Mouse (Mus musculus): ENCODE results near the gene Eed. TPM values are rescaled to one million over a fixed set of nuclear protein-coding genes. Genes with fewer than 3 reads are reported as not detected.
A peak's percentile ranks its signal among the peaks of the same experiment; 100 is the strongest.

Eed gene
- polyA plus RNA-seq, 2 experiments from 2014 or later = 67.6 to 79.9 TPM

DNA sequence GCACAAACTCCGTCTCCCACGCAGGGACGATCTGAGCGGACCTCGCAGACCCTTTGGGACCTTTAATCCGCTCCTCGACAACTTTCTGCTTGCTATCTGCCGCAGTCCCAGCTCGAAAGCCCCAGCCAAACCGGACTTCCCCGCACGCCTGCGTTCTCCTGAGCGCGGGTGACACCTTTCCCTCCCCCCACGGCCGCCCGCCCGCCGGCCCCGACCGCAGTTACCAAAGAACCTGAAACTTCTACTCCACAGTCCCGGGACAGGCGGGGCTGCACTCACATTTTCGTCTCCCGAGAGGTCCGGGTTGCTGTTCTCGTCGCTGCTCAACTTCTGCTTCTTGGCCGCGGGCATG lies 674 bp downstream of the Eed start:
- ATAC-seq = peak; percentile 28

DNA sequence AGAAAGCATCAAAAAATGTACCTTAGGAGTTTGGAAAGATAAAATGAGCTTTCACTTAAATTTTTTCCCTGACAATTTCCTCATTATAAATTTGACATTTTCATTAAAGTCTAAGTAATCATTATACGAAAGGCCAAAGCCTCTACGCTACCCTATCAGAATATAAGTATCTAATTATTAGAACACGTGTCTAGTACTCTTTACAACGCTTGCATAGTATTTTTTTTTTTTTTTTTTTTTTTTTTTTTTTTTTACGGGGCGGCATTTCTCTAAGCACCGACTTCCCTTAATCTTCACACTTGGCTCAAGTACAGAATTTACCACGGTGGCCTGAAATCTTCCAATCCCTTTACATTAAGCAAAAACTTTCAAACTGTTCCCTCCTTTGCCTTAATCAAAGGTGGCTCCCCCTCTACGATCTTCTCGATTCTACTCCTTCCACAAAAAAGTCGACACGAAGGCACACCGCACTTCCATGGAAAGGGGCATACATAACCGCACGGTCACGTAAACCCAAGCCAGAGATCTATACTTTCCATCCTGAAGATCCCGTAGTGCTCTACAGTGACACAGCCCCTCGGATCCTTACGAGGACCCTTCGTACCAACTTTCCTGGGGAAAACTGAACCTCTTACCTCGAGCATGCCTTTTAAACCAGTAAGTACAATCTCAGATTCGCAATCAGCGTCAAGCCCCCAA lies 1.2 kb downstream of the Eed start:
- no peak for ATAC-seq

DNA sequence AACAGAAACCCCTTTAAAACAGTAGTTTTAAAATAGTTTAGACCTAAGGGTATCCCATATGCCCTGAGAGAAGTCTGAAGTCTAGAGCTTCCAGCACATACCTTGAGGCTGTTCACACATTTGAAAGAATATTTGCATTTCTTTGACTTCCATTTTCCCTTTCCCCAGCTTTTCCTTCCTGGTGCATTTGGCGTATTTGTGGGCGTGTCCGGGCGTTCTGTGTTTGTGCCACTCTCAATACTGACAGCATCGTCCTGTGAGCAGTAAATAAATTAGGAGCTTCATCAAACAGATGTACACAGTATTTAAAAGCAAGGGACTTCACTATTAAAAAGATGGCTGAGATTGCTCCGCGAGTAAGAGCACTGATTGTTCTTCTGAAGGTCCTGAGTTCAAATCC lies 4.0 kb downstream of the Eed start:
- no peak for ATAC-seq

DNA sequence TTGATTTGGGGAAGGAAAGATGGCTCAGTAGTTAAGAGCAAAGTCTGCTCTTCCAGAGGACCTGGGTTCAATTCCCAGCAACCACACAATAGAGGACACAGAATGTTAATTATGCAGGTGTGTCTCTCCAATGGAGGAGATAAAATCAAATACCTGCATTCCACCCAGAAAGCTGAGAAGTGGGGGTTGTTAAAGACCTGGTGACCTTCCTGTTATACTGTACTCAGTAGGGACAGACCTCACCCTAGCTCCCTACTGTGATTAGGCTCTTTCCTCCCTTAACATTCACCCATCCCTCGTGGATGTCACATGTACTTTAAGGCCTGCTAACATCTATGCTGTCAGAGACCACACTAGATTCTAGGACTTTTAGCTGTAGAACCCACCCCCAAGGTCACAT lies 5.2 kb downstream of the Eed start:
- ATAC-seq = no peak

GRCm38 (mm10) chr7:89967235-89967634 lies 13.5 kb downstream of the Eed start:
- no peak for ATAC-seq

- no peak for ATAC-seq
Measured at GRCm38 (mm10) chr7:89966771-89967170, 14.0 kb downstream of the Eed start.

DNA sequence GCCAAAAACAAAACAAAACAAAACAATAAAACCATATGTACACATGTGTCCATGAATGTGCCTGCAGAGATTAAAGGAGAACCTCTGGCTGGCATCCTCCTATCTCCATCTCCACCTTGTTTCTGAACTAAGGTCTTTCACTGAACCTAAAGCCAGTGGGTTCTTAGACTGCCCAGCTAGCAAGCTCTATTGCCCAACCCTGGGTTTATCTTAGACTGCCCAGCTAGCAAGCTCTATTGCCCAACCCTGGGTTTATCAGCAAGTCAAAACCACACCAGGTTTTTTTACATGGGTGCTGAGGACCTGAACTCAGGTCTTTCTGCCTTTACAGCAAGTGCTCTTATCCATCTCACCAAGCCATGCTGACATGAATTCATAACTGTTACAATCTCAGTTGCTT lies 17.6 kb downstream of the Eed start:
- no peak for ATAC-seq

- no peak for ATAC-seq
Measured at GRCm38 (mm10) chr7:89957300-89957699, 23.5 kb downstream of the Eed start.

- ATAC-seq = no peak
Measured at GRCm38 (mm10) chr7:89954261-89954660, 26.5 kb downstream of the Eed start.

DNA sequence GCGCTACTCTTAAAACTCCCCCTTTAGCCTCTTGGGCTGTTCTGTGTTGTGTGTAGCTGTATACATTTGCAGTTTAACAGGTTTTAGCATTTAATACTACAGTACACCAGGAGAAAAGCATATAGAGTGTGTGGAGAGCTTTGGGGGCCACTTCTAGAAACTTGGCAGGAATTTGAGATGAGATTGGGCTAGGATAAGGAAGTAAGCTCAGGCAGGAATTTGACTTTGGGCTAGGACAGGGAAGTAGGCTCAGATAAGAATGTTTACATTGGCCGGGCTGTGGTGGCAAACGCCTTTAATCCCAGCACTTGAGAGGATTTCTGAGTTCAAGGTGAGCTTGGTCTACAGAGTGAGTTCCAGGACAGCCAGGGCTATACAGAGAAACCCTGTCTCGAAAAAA lies 31.4 kb downstream of the Eed start:
- no peak for ATAC-seq

DNA sequence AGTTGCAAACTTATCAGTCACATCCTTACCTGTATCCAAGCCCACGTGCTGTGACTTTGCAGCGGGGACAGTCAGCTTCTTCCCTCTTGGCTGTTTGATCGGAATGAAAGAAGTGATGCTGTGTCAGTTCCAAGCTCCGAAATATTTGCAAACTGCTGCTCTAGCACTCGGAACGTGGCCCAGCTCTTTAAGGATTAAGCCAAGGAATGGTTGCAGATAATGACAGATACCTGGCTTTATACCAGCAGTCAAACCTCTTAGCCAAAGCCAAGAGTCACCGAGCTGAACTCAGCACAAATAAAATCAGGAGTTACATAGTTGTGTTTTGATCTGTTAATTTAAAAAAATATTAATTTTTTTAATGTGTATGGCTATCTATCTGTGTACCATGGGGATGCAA lies 32.8 kb downstream of the Eed start:
- no peak for ATAC-seq

- ATAC-seq = peak; percentile 99
Measured at GRCm38 (mm10) chr7:89940571-89941463, 40.0 kb downstream of the Eed start, which contains the start of gene Hikeshi. Gene Hikeshi (minus strand): TSS chr7:89941204.

DNA sequence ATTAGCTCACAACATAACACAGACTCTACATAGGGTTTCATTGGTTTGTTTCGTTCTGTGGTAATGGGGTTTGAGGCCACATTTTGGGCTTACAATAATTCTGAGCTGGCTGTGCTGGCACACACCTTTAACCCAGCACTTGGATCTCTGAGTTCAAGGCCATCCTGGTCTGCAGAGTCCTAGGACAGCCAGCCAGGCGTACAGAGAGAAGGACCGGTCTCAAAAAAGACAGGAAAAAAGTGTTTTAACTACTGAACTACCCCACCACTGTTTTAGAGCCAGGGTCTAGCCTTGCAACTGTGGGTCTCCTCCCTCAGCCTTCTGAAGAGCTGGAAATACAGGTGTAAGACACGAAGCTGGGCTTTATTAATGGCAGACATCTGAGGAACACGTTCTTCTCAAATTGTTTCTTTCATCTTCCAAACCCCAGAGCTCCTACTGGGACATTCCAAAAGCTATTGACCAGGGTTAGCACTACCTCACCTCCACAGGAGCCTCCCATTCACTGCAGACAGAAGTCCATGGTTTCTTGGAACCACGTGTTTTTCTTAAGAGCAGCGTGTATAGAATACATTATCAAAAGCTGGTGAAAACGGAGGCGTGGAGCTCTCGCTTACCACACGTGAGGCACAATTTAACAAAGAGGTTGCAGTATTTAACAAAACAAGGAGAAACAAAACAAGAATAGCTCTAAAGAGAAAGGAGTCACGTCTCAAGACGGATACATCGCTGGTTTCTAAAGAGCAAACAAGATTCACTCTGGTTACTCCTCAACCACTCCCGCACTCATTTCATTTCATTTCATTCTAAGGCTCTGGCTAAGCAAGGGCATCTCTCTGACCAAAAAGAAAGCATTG lies 41.1 kb downstream of the Eed start:
- no peak for ATAC-seq

GRCm38 (mm10) chr7:89923441-89924180 lies 57.2 kb downstream of the Eed start:
- ATAC-seq = no peak

- no peak for ATAC-seq
Measured at GRCm38 (mm10) chr7:89917776-89918175, 63.0 kb downstream of the Eed start.

DNA sequence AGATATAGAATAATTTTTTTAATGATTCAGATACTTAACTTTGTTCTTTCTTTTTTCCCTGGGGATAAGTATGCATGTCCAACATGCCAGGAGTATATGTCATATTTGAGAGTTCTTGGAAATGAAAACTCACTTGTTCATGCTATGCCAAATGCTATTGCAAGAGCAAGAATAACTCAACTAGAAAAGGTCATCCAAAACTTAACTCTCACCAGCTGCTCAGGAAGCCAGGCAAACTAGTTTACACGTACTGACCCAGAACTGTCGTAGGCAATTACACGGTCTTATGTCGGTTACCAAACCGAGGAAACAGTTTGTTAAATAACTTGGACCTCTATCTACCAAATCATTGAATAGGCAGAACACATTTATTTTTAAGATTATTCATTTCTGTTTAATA lies 64.1 kb downstream of the Eed start:
- ATAC-seq = no peak

DNA sequence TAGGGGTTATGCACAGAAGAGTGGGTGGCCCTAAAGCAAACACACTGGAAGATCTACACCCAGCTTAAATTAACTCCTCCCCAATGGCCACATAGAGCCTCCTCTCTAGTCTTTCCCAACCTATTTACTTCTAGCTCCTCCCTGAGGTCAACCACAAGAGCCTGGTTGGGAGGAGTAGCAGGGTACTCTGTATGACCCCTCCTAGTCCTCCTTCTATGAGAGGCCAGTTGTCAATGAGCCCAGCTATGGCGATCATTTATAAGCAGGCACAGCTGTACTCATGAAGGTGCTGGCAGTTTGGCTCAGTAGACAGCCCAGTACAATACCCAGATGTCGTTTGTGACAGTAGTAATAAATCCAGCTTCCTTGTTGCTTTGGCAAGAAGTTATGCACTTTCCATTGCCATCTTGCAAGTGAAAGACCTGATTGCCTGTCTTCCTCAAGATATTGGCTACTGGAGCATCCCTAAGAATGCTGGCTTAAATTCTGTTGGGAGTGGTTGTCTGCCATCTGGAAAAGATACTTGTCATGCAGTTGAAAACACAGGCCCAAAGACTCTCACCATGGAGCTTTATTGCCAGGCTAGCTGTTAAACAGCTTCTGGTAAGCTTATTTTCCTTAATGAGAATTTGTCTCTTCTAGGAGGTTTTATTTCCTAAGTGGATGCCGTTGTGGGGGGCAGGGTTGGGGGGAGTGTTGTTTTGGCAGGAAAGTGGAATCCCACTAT lies 67.2 kb downstream of the Eed start:
- no peak for ATAC-seq

- no peak for ATAC-seq
Measured at GRCm38 (mm10) chr7:89912356-89912755, 68.4 kb downstream of the Eed start.

GRCm38 (mm10) chr7:89909711-89910110 lies 71.1 kb downstream of the Eed start:
- ATAC-seq = no peak

DNA sequence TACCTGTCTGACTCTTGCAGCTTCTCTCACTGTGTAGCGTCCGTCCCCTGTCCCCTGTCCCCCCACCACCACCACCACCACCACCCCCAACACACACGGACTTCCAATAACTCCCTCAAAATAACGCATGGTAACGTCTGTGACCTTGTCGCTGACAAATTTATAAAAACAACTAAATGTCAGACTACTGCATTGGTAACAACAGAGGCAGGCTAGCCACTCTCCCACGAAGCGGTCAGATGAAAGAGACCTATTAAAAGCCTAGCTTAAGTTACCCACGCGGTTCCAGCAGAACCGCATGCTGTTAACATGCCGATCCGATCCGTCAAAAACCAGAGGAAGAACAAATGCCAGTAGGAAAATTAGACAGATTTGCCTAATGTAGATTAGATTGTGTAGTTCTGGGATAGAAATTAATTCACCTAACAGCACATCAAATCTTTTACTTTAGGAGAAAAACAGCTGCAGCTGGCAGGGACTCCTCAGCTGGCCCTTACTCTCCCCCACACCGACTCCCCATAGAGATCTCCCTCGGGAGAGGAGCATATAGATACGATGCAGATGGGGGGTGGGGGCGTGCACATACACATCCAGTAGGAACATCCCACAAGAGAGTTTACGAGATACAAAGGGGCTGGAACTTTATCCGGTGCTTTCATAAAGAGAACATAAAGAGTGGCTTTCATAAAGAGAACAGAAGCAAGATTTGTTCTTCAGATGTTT lies 71.7 kb downstream of the Eed start:
- no peak for ATAC-seq

GRCm38 (mm10) chr7:89908421-89908820 lies 72.4 kb downstream of the Eed start:
- no peak for ATAC-seq

Data from activated CD4-positive, CD25-positive, alpha-beta regulatory T cell, adult 4 months (primary cell).